Mouse (Mus musculus) neural tube, embryonic 13.5 days (tissue): ENCODE results near the gene Mgarp. TPM values are rescaled to one million over a fixed set of nuclear protein-coding genes. Genes with fewer than 3 reads are reported as not detected.
"Not testable (repeated sequence)": the region's sequence is repeated elsewhere in the genome, so short reads cannot be mapped to it uniquely, and the experiment has no call there.

Experiments
- ATAC-seq: fragments of 200-750 bp; cut with Nextera tagmentation; 2 replicates; pipeline ENCODE4 v1.8.0; 2017; ENCODE audit warnings: low read depth, mild to moderate bottlenecking, moderate TSS enrichment, moderate library complexity
- H3K27ac ChIP-seq: fragments of 300-500 bp; sonication (generic); replicated peaks from 2 replicates; pipeline ENCODE4 v1.5.1; 2015; ENCODE audit warnings: moderate library complexity, mild to moderate bottlenecking, inconsistent platforms
- H3K27me3 ChIP-seq: fragments of 300-500 bp; sonication (generic); 2 replicates; pipeline ENCODE4 v1.6.1; 2015; ENCODE audit warnings: mild to moderate bottlenecking, inconsistent platforms
- H3K36me3 ChIP-seq: fragments of 300-500 bp; sonication (generic); 2 replicates; pipeline ENCODE4 v1.6.1; 2015; ENCODE audit warnings: mild to moderate bottlenecking, inconsistent platforms
- H3K4me1 ChIP-seq: fragments of 300-500 bp; sonication (generic); replicated peaks from 2 replicates; pipeline ENCODE4 v1.6.1; 2015; ENCODE audit warnings: inconsistent platforms
- H3K4me2 ChIP-seq: fragments of 300-500 bp; sonication (generic); 2 replicates; pipeline ENCODE4 v1.6.1; 2015; ENCODE audit warnings: inconsistent platforms, mild to moderate bottlenecking, moderate library complexity
- H3K4me3 ChIP-seq: fragments of 300-500 bp; sonication (generic); 2 replicates; pipeline ENCODE4 v1.5.1; 2015; ENCODE audit warnings: mild to moderate bottlenecking, inconsistent platforms
- H3K9ac ChIP-seq: fragments of 300-500 bp; sonication (generic); 2 replicates; pipeline ENCODE4 v1.6.1; 2015; ENCODE audit warnings: moderate library complexity, mild to moderate bottlenecking, inconsistent platforms
- H3K9me3 ChIP-seq: fragments of 300-500 bp; sonication (generic); 2 replicates; pipeline ENCODE4 v1.6.1; 2016; ENCODE audit warnings: inconsistent platforms
- WGBS: fragments of 180-500 bp; shearing (Covaris S2); methylation state at CpG from one replicate; pipeline ENCODE4 v1.1.7; 2015; 5-methylcytosine and 5-hydroxymethylcytosine counted together
- polyA plus RNA-seq: library from polyadenylated mRNA; unstranded; fragments of >200 nt; fragmentation: Nextera tagmentation; extraction: Ambion mirVana; gene quantifications from 2 replicates; pipeline ENCODE4 v1.2.1, GENCODE M21; 2015

Gene Mgarp
- 0.28 and 1.7 TPM in 2 replicates for polyA plus RNA-seq

DNA sequence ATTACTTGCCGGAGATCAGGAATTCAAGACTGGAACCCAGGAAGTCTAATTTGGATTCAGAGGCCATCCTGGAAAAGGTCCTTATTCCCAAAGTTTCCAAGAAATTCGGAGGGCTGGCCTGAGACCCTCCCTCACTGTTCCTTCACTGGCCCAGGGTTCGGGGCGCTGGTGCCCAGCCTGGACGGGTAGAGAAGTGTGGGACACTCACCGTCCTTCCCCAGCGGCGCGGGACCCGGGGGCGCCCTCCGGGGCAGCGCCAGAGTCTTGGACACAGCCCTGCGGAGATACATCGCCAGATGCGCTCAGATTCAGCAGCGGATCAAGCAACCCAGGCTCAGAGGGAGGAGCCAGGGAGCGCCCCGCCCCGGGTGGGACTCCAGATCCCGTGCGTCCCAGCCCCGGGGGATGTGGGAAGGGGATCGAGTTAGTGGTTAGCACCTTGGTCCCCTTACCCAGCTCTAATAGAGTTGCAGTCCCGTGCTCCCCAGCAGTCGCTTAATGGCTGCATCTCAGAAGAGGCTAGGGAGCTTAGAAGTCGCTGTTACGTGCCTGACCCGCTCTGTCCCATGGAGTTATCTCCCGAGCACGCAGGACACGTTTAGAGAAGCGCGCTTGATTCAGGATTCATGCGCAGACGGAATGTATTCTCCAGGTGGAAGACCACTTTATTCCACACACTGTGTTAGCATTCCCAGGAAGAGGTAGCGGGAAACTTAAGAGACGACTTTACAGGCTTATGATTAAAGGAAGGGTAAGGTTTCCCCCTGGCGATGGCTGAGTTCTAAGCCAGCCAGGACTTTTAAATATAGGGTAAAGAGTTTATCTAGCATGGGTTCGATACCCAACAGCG is at the start of gene Mgarp:
Gene Mgarp (minus strand): TSS at position 520 of the 850 bp plus-strand sequence.
- Histone ChIP-seq H3K9ac (peak within 1 kb of the TSS; percentile 60), H3K9me3 (no peaks in the 10 kb centered on the region), H3K36me3 (no peaks in the 10 kb centered on the region), H3K4me3 (peak within 1 kb of the TSS; percentile 44), H3K4me2 (peak within 1 kb of the TSS; percentile 70), H3K27me3 (peaks cover 41% of the 10 kb centered on the region), H3K4me1 (peaks cover 6% of the 10 kb centered on the region), H3K27ac (no peak within 1 kb of the TSS)
- 3% methylated on average over 41 of the region's 41 CpGs for WGBS
- ATAC-seq = peak; percentile 65

DNA sequence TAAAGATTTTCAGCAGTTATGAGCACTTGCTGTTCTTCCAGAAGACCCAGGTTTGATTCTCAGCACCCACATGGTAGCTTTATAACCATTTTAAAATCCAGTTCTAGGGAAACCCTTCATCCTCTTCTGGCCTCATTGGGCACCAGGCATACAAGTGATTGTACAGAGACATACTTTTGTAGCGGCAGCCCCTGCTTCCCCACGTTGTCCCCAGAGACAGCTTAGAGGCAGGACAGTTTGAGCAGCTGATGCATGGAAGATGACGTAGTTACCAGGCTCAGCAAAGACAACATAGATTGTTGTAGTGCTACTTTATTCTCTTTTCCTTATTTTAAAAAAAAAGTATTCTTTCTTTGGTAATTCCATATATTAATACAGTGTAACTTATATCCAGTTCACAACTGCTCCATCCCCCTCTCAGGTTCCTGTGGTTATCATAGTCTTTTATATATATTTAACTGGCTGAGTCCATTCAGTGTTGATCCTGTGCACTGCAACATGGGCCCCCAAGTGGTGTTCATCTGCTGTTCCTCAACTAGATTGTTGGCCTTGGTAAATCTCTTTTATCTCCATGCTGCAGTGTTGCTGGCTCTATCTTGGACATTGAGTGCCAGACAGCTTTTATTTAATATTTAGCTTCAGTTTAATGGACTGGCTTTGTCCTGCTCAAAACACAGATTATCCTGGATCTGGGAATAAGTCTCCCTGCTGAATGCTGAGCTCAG is 38.5 kb upstream of the Mgarp start:
- WGBS = 68% methylated on average over 3 of the region's 3 CpGs
- H3K4me2 ChIP-seq = no peak overlapping the region
- no peaks in the 10 kb centered on the region for H3K27me3 ChIP-seq
- H3K9me3 ChIP-seq = 0 out of 2 replicates have a peak, but pooled peaks cover 3% of the 10 kb centered on the region
- no peak overlapping the region for H3K9ac ChIP-seq
- no peak overlapping the region for H3K27ac ChIP-seq
- no peak for ATAC-seq
- 0 out of 2 replicates have a peak, but pooled peaks cover 7% of the 10 kb centered on the region for H3K36me3 ChIP-seq
- no peak overlapping the region for H3K4me3 ChIP-seq
- H3K4me1 ChIP-seq = no peaks in the 10 kb centered on the region

DNA sequence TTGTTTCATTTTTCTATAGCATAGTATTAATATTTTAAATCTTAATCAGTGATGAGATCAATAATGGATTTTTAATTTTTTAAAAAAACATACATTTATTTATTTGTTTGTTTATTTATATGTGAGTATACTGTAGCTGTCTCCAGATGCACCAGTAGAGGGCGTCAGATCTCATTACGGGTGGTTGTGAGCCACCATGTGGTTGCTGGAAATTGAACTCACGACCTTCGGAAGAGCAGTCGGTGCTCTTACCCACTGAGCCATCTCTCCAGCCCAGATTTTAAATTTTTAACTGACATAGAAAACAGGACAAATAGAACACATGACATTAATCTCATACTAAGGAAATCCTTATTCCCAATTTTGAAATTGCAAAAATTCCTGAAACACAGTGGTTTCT is 37.8 kb upstream of the Mgarp start:
- H3K4me2 ChIP-seq, ATAC-seq, H3K4me3 ChIP-seq, H3K27ac ChIP-seq, H3K9ac ChIP-seq, H3K27me3 ChIP-seq, H3K36me3 ChIP-seq, H3K9me3 ChIP-seq, H3K4me1 ChIP-seq: not testable (repeated sequence)
- WGBS = 85% methylated on average over 5 of the region's 5 CpGs

DNA sequence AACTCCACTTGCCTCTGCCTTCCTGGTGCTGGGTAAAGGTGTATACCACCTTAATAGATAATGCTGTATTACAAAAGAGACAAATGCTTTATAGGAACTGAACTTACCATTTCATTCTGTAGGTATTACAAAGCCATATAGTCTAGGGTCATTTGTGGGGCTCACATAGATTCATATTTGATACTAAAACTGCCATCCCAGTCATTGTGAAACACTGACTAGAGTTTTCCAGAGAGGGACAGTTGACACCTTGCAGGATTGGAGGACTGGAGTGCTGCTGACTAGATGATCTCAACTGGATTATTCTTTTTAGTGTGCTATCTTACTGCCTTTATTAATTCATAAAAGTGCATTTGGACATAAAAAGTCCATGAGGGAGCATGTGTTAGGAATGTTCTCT is 28.9 kb upstream of the Mgarp start:
- H3K27ac ChIP-seq = no peak overlapping the region
- no peaks in the 10 kb centered on the region for H3K27me3 ChIP-seq
- H3K36me3 ChIP-seq = no peaks in the 10 kb centered on the region
- no peak overlapping the region for H3K4me3 ChIP-seq
- no peak overlapping the region for H3K4me2 ChIP-seq
- no peaks in the 10 kb centered on the region for H3K9me3 ChIP-seq
- no peak for ATAC-seq
- no peaks in the 10 kb centered on the region for H3K4me1 ChIP-seq
- no peak overlapping the region for H3K9ac ChIP-seq

DNA sequence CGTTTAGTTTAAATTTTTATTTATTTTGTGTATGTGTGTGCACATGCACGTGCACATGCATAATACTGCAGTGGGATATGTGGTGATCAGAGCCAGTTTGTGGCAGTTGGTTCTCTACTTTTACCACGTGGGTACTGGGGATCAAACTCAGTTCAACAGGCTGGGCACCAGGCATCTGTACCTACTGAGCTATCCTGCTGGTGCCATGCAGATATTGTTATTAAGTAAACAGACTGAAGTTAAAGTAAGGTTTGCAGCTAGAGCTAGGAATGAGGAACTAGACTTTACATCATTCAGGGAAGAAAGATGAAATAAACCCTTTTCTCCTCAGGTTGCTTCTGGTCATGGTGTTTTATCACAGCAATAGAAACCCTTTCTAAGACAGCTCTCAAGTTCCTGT is 25.4 kb upstream of the Mgarp start:
- ATAC-seq = no peak
- Histone ChIP-seq H3K4me3 (no peak overlapping the region), H3K4me2 (no peak overlapping the region), H3K4me1 (peaks cover 25% of the 10 kb centered on the region), H3K36me3 (no peaks in the 10 kb centered on the region), H3K27ac (no peak overlapping the region), H3K9me3 (no peaks in the 10 kb centered on the region), H3K9ac (no peak overlapping the region), H3K27me3 (no peaks in the 10 kb centered on the region)
- 82% methylated on average over 3 of the region's 3 CpGs for WGBS

DNA sequence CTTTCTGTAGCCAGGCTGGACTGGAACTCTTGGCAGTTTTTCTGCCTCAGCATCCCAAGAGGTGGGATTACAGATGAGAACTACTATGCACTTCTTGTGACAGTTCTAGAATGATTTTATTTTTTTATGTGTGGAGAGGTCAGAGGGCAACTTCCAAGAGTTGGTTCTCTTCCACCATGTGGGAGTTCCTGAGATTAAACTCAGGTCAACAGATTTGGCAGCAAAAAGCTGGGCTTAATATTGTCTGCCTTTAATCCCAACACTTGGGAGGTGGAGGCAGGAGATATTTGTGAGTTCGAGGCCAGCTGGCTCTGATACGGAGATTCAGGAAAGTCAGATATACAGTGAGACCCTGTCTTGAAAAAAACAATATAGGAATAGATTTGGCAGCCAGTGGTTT is 21.4 kb upstream of the Mgarp start:
- H3K4me3 ChIP-seq = peak overlapping the region; percentile 99; the same call in 1 of the 2 replicates
- no peak overlapping the region for H3K9ac ChIP-seq
- H3K4me1 ChIP-seq = peaks cover 37% of the 10 kb centered on the region

DNA sequence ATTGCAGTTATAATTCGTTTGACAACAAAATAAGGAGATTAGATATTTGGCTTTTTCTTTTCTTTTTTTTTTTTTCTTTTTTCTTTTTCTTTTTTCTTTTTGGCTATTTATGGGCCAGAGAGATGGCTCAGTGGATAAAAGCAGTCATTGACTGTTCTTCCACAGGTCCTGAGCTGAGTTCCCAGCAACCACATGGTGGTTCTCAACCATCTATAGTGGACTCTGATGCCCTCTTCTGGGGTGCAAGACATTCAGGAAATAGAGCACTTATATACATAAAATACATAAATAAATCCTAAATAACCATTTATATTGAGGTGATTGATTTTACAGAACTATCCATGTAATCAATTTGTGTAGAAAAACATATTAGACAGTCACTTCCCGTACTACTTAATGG is 20.9 kb upstream of the Mgarp start:
- no peaks in the 10 kb centered on the region for H3K36me3 ChIP-seq
- no peaks in the 10 kb centered on the region for H3K27me3 ChIP-seq
- ATAC-seq = no peak
- peak overlapping the region; percentile 96; the same call in 1 of the 2 replicates for H3K9ac ChIP-seq
- H3K27ac ChIP-seq = no peak overlapping the region
- WGBS = 45% methylated on average over 2 of the region's 2 CpGs
- peaks cover 37% of the 10 kb centered on the region for H3K4me1 ChIP-seq
- H3K9me3 ChIP-seq = no peaks in the 10 kb centered on the region
- peak overlapping the region; percentile 91 for H3K4me2 ChIP-seq
- H3K4me3 ChIP-seq = peak overlapping the region; percentile 99

More for the DNA sequence above, 21.4 kb upstream of the Mgarp start:
- Histone ChIP-seq H3K36me3 (no peaks in the 10 kb centered on the region), H3K9me3 (no peaks in the 10 kb centered on the region), H3K4me2 (peak overlapping the region; percentile 91), H3K27ac (no peak overlapping the region), H3K27me3 (no peaks in the 10 kb centered on the region)
- no peak for ATAC-seq
- WGBS = 86% methylated on average over 2 of the region's 2 CpGs

DNA sequence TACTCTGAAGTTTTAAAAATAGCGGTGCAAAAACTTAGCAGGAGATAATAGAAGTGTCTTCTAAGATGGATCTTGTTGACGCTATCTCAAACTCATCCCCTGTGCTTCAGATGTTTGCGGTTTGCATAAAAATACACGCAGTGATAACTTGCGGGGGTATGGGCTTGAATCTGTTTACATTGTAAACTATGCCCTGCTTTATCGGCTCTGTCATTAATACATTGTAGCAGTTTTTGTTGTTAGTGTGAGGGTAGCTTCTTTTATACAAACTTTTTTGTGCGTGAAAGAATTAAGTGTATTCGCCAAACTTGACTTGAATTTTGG is 20.6 kb upstream of the Mgarp start:
- Histone ChIP-seq H3K9ac (peak overlapping the region; percentile 96), H3K27ac (peak overlapping the region; percentile 93), H3K4me3 (peak overlapping the region; percentile 99), H3K27me3 (no peaks in the 10 kb centered on the region), H3K36me3 (no peaks in the 10 kb centered on the region), H3K4me2 (peak overlapping the region; percentile 91), H3K4me1 (peaks cover 37% of the 10 kb centered on the region), H3K9me3 (no peaks in the 10 kb centered on the region)
- ATAC-seq = no peak
- 7% methylated on average over 8 of the region's 8 CpGs for WGBS

DNA sequence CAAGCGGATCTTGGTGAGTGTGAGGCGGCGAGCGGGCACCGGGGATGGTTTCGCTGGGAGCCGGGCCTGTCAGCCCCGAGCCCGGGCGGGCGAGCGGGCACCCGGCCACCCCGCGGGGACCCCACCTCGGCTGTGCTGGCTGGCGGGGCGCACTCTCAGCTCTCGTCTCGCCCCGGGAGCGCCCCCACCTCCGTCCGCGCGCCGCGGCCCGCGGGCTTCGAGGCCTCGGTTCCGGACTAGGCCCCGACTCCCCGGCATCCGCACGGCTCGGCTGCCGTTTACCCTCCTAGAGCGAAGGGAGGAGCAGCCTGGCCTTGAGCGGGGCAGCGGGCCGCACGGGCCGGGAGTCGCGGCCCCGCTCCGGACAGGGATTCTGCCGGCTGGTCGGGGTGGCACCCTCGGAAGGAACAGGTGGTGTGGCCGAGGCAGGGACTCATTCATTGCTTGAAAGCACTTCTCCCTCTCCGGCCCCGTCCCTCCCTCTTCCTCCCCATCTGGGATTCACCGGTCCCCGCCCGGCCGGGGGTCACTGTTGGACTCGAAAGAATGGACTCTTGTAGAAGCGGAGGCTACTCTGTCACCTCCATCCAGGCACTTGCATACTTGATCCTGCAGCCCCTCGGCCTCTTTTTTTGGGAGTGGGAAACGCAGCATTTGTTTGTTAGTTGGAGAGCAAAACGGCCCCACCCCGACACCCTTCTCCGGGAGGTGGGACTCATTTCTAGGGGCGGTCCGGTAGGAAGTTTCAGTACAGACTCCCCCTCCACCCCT is 20.0 kb upstream of the Mgarp start:
- WGBS = under 1% methylated on average over 67 of the region's 68 CpGs

DNA sequence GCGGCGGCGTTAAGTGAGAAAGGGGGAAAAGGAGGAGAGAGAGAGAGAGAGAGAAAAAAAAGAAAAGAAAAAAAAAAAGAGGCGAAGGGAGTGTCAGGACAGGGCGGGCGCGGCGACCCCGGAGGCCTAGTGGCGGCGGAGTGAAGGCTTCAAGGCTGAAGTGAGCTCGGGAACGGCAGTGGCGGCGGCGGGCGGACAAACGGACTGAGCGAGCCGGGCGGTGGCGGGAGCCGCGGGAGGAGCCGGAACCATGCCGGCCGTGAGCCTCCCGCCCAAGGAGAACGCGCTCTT is 19.5 kb upstream of the Mgarp start:
- Histone ChIP-seq H3K4me2 (peak overlapping the region; percentile 91), H3K36me3 (no peaks in the 10 kb centered on the region), H3K27ac (peak overlapping the region; percentile 93), H3K27me3 (no peaks in the 10 kb centered on the region), H3K4me3 (peak overlapping the region; percentile 99), H3K9me3 (no peaks in the 10 kb centered on the region), H3K9ac (peak overlapping the region; percentile 96), H3K4me1 (peaks cover 37% of the 10 kb centered on the region)
- WGBS = under 1% methylated on average over 30 of the region's 30 CpGs
- peak; percentile 77 for ATAC-seq

More for the DNA sequence above, 20.0 kb upstream of the Mgarp start:
- Histone ChIP-seq H3K4me3 (peak overlapping the region; percentile 99), H3K9me3 (no peaks in the 10 kb centered on the region), H3K9ac (peak overlapping the region; percentile 96), H3K36me3 (no peaks in the 10 kb centered on the region), H3K4me1 (peaks cover 37% of the 10 kb centered on the region), H3K4me2 (peak overlapping the region; percentile 91), H3K27ac (peak overlapping the region; percentile 93), H3K27me3 (no peaks in the 10 kb centered on the region)
- peak; percentile 71 for ATAC-seq

DNA sequence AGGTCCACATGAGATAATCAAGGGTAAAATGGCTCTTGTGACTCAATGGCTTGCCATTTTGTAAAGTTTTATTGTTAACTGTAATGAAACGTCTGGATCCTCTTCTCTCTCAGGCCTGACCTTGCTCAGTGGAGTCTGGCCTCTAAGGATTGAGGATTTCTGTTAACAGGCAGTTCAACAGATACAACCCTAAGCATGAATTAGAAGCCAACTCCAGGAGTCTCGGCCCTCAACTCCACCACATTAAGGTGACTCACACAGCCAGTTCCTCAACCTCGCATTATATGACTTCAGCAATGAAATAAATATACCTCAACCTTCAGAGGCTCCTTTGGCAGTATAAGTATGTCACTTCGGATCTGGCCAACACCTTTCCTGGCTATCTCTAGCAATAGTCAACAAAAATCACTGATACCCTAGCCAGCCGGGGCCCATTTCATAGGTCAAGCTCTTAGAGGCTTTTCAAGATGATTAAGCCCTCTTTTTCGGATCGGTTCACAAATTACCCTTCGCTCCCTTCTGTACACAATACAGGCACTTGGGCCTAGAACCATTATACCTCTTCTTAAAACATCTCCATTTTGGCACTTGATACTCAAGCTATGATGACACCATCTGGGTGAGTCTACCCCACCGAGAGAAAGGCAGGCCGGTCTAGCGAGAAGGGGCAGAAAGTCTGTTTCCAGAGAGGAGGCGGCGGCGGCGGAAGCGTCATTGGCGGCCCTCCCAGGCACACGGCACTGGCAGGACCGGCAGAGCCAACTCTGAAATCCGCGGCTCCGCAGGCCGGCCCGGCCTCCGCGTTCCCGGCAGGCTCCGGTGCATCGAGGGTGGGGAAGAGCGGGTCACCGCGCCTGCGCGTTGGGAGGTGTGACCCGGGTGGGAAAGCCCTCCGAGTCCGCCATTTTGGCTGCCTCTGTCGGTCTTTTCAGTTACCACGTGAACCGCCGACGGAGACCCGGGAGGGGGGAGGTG is 18.8 kb upstream of the Mgarp start, which contains the start of gene Naa15:
Gene Naa15 (plus strand): TSS at position 51 of the 975 bp plus-strand sequence.
- peak within 1 kb of the TSS; percentile 91 for H3K4me2 ChIP-seq
- H3K27ac ChIP-seq = peak within 1 kb of the TSS; percentile 93
- no peaks in the 10 kb centered on the region for H3K9me3 ChIP-seq
- peaks cover 37% of the 10 kb centered on the region for H3K4me1 ChIP-seq
- ATAC-seq = peak; percentile 90
- H3K36me3 ChIP-seq = no peaks in the 10 kb centered on the region
- 4% methylated on average over 43 of the region's 43 CpGs for WGBS
- H3K27me3 ChIP-seq = no peaks in the 10 kb centered on the region
- H3K4me3 ChIP-seq = peak within 1 kb of the TSS; percentile 99
- H3K9ac ChIP-seq = peak within 1 kb of the TSS; percentile 96
